Mouse (Mus musculus): ENCODE measurements around the gene Cpne4. TPM values are rescaled to one million over a fixed set of nuclear protein-coding genes. Genes with fewer than 3 reads are reported as not detected.

Gene Cpne4
- total and polyA plus RNA-seq, 3 experiments = not detected

GRCm38 (mm10) chr9:105048351-105048750 is 501.3 kb downstream of the Cpne4 start (continued):
- TF ChIP-seq NELFE (IDR thresholded peaks at IDR 0.05; ENCODE audit: low read depth, low read length) (no peak), BHLHE40 (IDR thresholded peaks at IDR 0.05; ENCODE audit: low read depth, low read length) (no peak)

DNA sequence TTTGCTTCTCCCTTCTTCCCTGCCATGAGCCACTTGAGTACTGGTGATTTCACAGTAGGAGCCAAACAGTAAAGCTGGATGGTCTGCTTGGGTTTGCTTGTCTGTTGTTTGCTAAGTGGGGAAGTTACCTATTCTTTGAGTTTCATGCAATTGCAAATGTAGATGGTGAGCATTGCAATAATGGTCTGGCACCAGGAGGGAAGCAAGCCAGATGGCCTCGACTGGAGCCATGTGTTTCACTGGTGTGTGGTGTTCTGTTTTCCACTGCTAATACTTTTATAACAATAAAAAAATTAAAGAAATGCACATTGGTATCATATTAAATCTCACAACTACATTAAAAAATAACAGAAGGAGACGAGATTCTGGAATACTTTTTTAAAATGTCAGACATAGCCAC is 502.6 kb downstream of the Cpne4 start:
- Histone ChIP-seq H3K27me3 (replicated peaks) (peaks cover 49% of the 10 kb centered on the region), H3K79me2 (replicated peaks; ENCODE audit: control insufficient read depth, extremely low read depth, insufficient read depth, poor library complexity, severe bottlenecking) (peaks cover 15% of the 10 kb centered on the region), H3K4me3 (replicated peaks in 1 of 3; ENCODE audit: low read depth in 2 of 3, low read length in 2 of 3, poor library complexity in 1 of 3) (no peak overlapping the region), H3K27ac (ENCODE audit: insufficient read depth, low read depth) (no peak overlapping the region), H3K4me1 (ENCODE audit: control insufficient read depth in 1 of 2, insufficient read depth in 2 of 2) (peaks cover 0 to 10% of the 10 kb centered on the region in 2 experiments; a peak in 2 of 4 replicates), H3K4me2 (ENCODE audit: insufficient read depth, low read depth, poor library complexity, severe bottlenecking) (no peak overlapping the region), H3K9me3 (replicated peaks; ENCODE audit: low read length) (no peaks in the 10 kb centered on the region), H3K9ac (ENCODE audit: insufficient read depth, low read depth) (no peak overlapping the region), H3K36me3 (replicated peaks in 1 of 2; ENCODE audit: control insufficient read depth in 1 of 2, insufficient read depth in 1 of 2, low read length in 1 of 2) (peaks cover 0 to 3% of the 10 kb centered on the region in 2 experiments)
- TF ChIP-seq RAD21 (IDR thresholded peaks at IDR 0.05; ENCODE audit: low read depth, low read length) (no peak), JUND (conservative IDR thresholded peaks at IDR 0.05; ENCODE audit: low read depth, low read length) (no peak), BHLHE40 (IDR thresholded peaks at IDR 0.05; ENCODE audit: low read depth, low read length) (no peak), USF2 (conservative IDR thresholded peaks at IDR 0.05; ENCODE audit: low read depth, low read length) (no peak), MYC (IDR thresholded peaks at IDR 0.05; ENCODE audit: low read depth, low read length) (no peak), MEF2A (IDR thresholded peaks at IDR 0.05; ENCODE audit: borderline replicate concordance, low read depth, low read length) (no peak), ZNF384 (IDR thresholded peaks at IDR 0.05; ENCODE audit: low read depth, low read length) (no peak), PAX5 (IDR thresholded peaks at IDR 0.05; ENCODE audit: low read length) (no peak), ZKSCAN1 (IDR thresholded peaks at IDR 0.05; ENCODE audit: borderline replicate concordance, low read depth, low read length) (no peak), MAFK (IDR thresholded peaks at IDR 0.05; ENCODE audit: insufficient replicate concordance, low read length) (no peak), SMC3 (IDR thresholded peaks at IDR 0.05; ENCODE audit: low read depth, low read length) (no peak), RCOR1 (conservative IDR thresholded peaks at IDR 0.05; ENCODE audit: low read depth, low read length) (no peak), EP300 (IDR thresholded peaks at IDR 0.05; ENCODE audit: low read length) (no peak), JUN (IDR thresholded peaks at IDR 0.05; ENCODE audit: insufficient read depth, low read depth, low read length) (no peak), ZC3H11A (IDR thresholded peaks at IDR 0.05; ENCODE audit: low read depth, low read length) (no peak), NELFE (IDR thresholded peaks at IDR 0.05; ENCODE audit: low read depth, low read length) (no peak), CHD2 (IDR thresholded peaks at IDR 0.05; ENCODE audit: low read length) (no peak), MAZ (IDR thresholded peaks at IDR 0.05; ENCODE audit: low read depth, low read length) (no peak), ZMIZ1 (IDR thresholded peaks at IDR 0.05; ENCODE audit: low read depth, low read length) (no peak), POLR2A (IDR thresholded peaks at IDR 0.05; ENCODE audit: low read depth, low read length) (no peak)
- no peak for DNase-seq (ENCODE audit: extremely low read depth)
- dilution Hi-C loops (cut with MboI; ENCODE audit: extremely low pct_ligation_motif_present, extremely low pct_unique_long_range_greater_than_20kb, low sequenced_read_pairs) = no loop called here
- in situ Hi-C loops (cut with MboI; ENCODE audit: low pct_ligation_motif_present, low pct_unique_long_range_greater_than_20kb, low sequenced_read_pairs) = loop anchor here (25.0 kb wide), 1 partner anchor 338 kb away; the partner anchor contains the start of genes Aste1 and Nek11
